Mouse (Mus musculus) CH12.LX (cell line): Measurements from ENCODE around the gene Lpin2. TPM values are rescaled to one million over a fixed set of nuclear protein-coding genes. Genes with fewer than 3 reads are reported as not detected.

Source experiments
- DNase-seq: peaks from one replicate; pipeline ENCODE4 v3.0.0-alpha.2; 2013; ENCODE audit errors: extremely low read depth
- H3K27ac ChIP-seq: 2 replicates; pipeline ENCODE4 v1.5.1; 2012; ENCODE audit warnings: low read depth, mild to moderate bottlenecking, control low read depth, moderate library complexity; ENCODE audit not compliant: insufficient read depth
- H3K27me3 ChIP-seq: replicated peaks from 2 replicates; pipeline ENCODE3; 2012; ENCODE audit warnings: inconsistent platforms
- H3K36me3 ChIP-seq, 2 experiments: replicated peaks in 1 of 2; 2 replicates each; pipeline versions ENCODE3 to v1.6.1; 2012; ENCODE audit warnings: inconsistent platforms in 1 of 2, low read length in 1 of 2, mild to moderate bottlenecking in 1 of 2, mixed read lengths in 1 of 2, moderate library complexity in 1 of 2; ENCODE audit not compliant: control insufficient read depth in 1 of 2, insufficient read depth in 1 of 2
- H3K4me1 ChIP-seq, 2 experiments: 2 replicates each; pipeline ENCODE4 v1.6.1; 2012; ENCODE audit warnings: inconsistent platforms in 1 of 2, moderate library complexity in 1 of 2; ENCODE audit not compliant: insufficient read depth in 2 of 2, control insufficient read depth in 1 of 2
- H3K4me2 ChIP-seq: 2 replicates; pipeline ENCODE4 v1.6.1; 2012; ENCODE audit warnings: low read depth, mild to moderate bottlenecking, control low read depth; ENCODE audit not compliant: poor library complexity, insufficient read depth, severe bottlenecking
- H3K4me3 ChIP-seq, 3 experiments: fragments of 150-350 bp in 1 of 3; sonication (generic) in 1 of 3; replicated peaks in 1 of 3; 2 replicates each; pipeline versions ENCODE3 to v1.5.1; 2011 to 2012; ENCODE audit warnings: low read depth in 2 of 3, low read length in 2 of 3, mild to moderate bottlenecking in 2 of 3, moderate library complexity in 2 of 3, control low read depth in 1 of 3, improper control_type of control experiment in 1 of 3, inconsistent platforms in 1 of 3, mixed read lengths in 1 of 3; ENCODE audit not compliant: poor library complexity in 1 of 3
- H3K79me2 ChIP-seq: replicated peaks from 2 replicates; pipeline ENCODE4 v1.6.1; 2012; ENCODE audit warnings: mild to moderate bottlenecking, moderate library complexity; ENCODE audit not compliant: control insufficient read depth, poor library complexity, insufficient read depth, severe bottlenecking; ENCODE audit errors: extremely low read depth
- H3K9ac ChIP-seq: 2 replicates; pipeline ENCODE4 v1.6.1; 2012; ENCODE audit warnings: low read depth, mild to moderate bottlenecking, control low read depth, moderate library complexity; ENCODE audit not compliant: insufficient read depth
- H3K9me3 ChIP-seq: replicated peaks from 2 replicates; pipeline ENCODE3; 2012; ENCODE audit warnings: low read length, inconsistent platforms, mixed read lengths
- BHLHE40 ChIP-seq: IDR thresholded peaks from 2 replicates; pipeline ENCODE4 v1.6.1; 2011; ENCODE audit warnings: mild to moderate bottlenecking, low read depth, low read length, improper control_type of control experiment
- CHD1 ChIP-seq: IDR thresholded peaks from 2 replicates; pipeline ENCODE4 v1.6.1; 2012; ENCODE audit warnings: low read depth, low read length, improper control_type of control experiment, inconsistent platforms
- CTCF ChIP-seq, 2 experiments: IDR thresholded peaks in 1 of 2; conservative IDR thresholded peaks in 1 of 2; 2 replicates each; pipeline ENCODE4 v1.5.1; 2011 to 2012; ENCODE audit warnings: low read depth in 2 of 2, low read length in 2 of 2, improper control_type of control experiment in 1 of 2, inconsistent platforms in 1 of 2, mild to moderate bottlenecking in 1 of 2, moderate library complexity in 1 of 2
- E2F4 ChIP-seq: IDR thresholded peaks from 2 replicates; pipeline ENCODE4 v1.6.1; 2011; ENCODE audit warnings: low read depth, low read length, improper control_type of control experiment; ENCODE audit not compliant: insufficient replicate concordance
- ETS1 ChIP-seq: conservative IDR thresholded peaks from 2 replicates; pipeline ENCODE4 v1.6.1; 2012; ENCODE audit warnings: low read depth, mild to moderate bottlenecking, inconsistent platforms, low read length, improper control_type of control experiment, moderate library complexity
- JUN ChIP-seq: IDR thresholded peaks from 2 replicates; pipeline ENCODE4 v1.6.1; 2011; ENCODE audit warnings: low read depth, mild to moderate bottlenecking, low read length, improper control_type of control experiment, moderate library complexity; ENCODE audit not compliant: insufficient read depth
- MAFK ChIP-seq: IDR thresholded peaks from 2 replicates; pipeline ENCODE4 v1.6.1; 2011; ENCODE audit warnings: low read length, improper control_type of control experiment; ENCODE audit not compliant: insufficient replicate concordance
- MAX ChIP-seq: IDR thresholded peaks from 2 replicates; pipeline ENCODE4 v1.6.1; 2011; ENCODE audit warnings: low read length, improper control_type of control experiment
- MXI1 ChIP-seq: IDR thresholded peaks from 2 replicates; pipeline ENCODE4 v1.6.1; 2011; ENCODE audit warnings: mild to moderate bottlenecking, low read depth, low read length, improper control_type of control experiment
- NELFE ChIP-seq: IDR thresholded peaks from 2 replicates; pipeline ENCODE4 v1.6.1; 2011; ENCODE audit warnings: low read depth, low read length, improper control_type of control experiment
- NRF1 ChIP-seq: IDR thresholded peaks from 2 replicates; pipeline ENCODE4 v1.6.1; 2014; ENCODE audit warnings: low read depth, mild to moderate bottlenecking, inconsistent platforms, low read length, improper control_type of control experiment, moderate library complexity
- POLR2AphosphoS2 ChIP-seq: IDR thresholded peaks from 2 replicates; pipeline ENCODE4 v1.6.1; 2011; ENCODE audit warnings: low read depth, low read length, improper control_type of control experiment
- RAD21 ChIP-seq: IDR thresholded peaks from 2 replicates; pipeline ENCODE4 v1.6.1; 2011; ENCODE audit warnings: low read depth, mild to moderate bottlenecking, low read length, improper control_type of control experiment, moderate library complexity
- RCOR1 ChIP-seq: conservative IDR thresholded peaks from 2 replicates; pipeline ENCODE4 v1.6.1; 2012; ENCODE audit warnings: low read depth, mild to moderate bottlenecking, inconsistent platforms, low read length, improper control_type of control experiment
- SIN3A ChIP-seq: IDR thresholded peaks from 2 replicates; pipeline ENCODE4 v1.6.1; 2012; ENCODE audit warnings: low read length, improper control_type of control experiment, inconsistent platforms
- USF1 ChIP-seq: IDR thresholded peaks from 2 replicates; pipeline ENCODE4 v1.6.1; 2014; ENCODE audit warnings: low read depth, mild to moderate bottlenecking, inconsistent platforms, low read length, improper control_type of control experiment
- USF2 ChIP-seq: conservative IDR thresholded peaks from 2 replicates; pipeline ENCODE4 v1.6.1; 2011; ENCODE audit warnings: low read depth, low read length, improper control_type of control experiment
- ZC3H11A ChIP-seq: IDR thresholded peaks from 2 replicates; pipeline ENCODE4 v1.6.1; 2012; ENCODE audit warnings: low read depth, mild to moderate bottlenecking, inconsistent platforms, low read length, improper control_type of control experiment
- ZMIZ1 ChIP-seq: IDR thresholded peaks from 2 replicates; pipeline ENCODE4 v1.6.1; 2012; ENCODE audit warnings: low read depth, mild to moderate bottlenecking, inconsistent platforms, low read length, improper control_type of control experiment
- ZNF384 ChIP-seq: IDR thresholded peaks from 2 replicates; pipeline ENCODE4 v1.6.1; 2012; ENCODE audit warnings: low read depth, low read length, improper control_type of control experiment, inconsistent platforms
- dilution Hi-C: fragments of 300-500 bp; cut with MboI; formaldehyde crosslinking; loops from 2 replicates; pipeline ENCODE4 v1.14.3; 2020; ENCODE audit warnings: low sequenced_read_pairs; ENCODE audit not compliant: extremely low pct_unique_long_range_greater_than_20kb, extremely low pct_ligation_motif_present
- in situ Hi-C: fragments of 300-500 bp; cut with MboI; formaldehyde crosslinking; loops from 3 replicates; pipeline ENCODE4 v1.14.3; 2019; ENCODE audit warnings: low sequenced_read_pairs, low pct_ligation_motif_present, low pct_unique_long_range_greater_than_20kb, mixed read lengths
- polyA plus RNA-seq: library from polyadenylated mRNA; unstranded; fragments of >175 nt; gene quantifications from 2 replicates; pipeline ENCODE4 v1.2.1, GENCODE M21; 2012; ENCODE audit warnings: low read depth; ENCODE audit not compliant: insufficient read length
- total RNA-seq, 2 experiments: library from RNA; depleted of rRNA; stranded (reverse); fragments of 300-350 nt in 1 of 2; fragments of >200 nt in 1 of 2; gene quantifications; 2 replicates each; pipeline ENCODE4 v1.2.3; 2012 to 2014

Gene Lpin2
- total and polyA plus RNA-seq, 3 experiments, result 25.4 to 31.4 (median 28.1) TPM

GRCm38 (mm10) chr17:71268152-71268551 is 85.8 kb downstream of the Lpin2 start:
- no peak overlapping the region for H3K4me3 ChIP-seq
- no peak for DNase-seq
- no peak overlapping the region for H3K27ac ChIP-seq
- in situ Hi-C loops, result no loop called here
- no peak overlapping the region for H3K4me2 ChIP-seq
- no peak overlapping the region for H3K9ac ChIP-seq
- H3K36me3 ChIP-seq, result no peaks in the 10 kb centered on the region
- H3K79me2 ChIP-seq, result no peaks in the 10 kb centered on the region
- dilution Hi-C loops, result no loop called here
- TF ChIP-seq USF1, result no peak
- H3K4me1 ChIP-seq, result no peaks in the 10 kb centered on the region
- no peaks in the 10 kb centered on the region for H3K27me3 ChIP-seq
- no peaks in the 10 kb centered on the region for H3K9me3 ChIP-seq

- no peaks in the 10 kb centered on the region for H3K9me3 ChIP-seq
- no peak overlapping the region for H3K4me3 ChIP-seq
- no peak for TF ChIP-seq USF2
- TF ChIP-seq E2F4, result no peak
- no peak for TF ChIP-seq JUN
- no peak for TF ChIP-seq ZMIZ1
- TF ChIP-seq SIN3A, result no peak
- no peak for TF ChIP-seq NELFE
- no peak for TF ChIP-seq ETS1
- TF ChIP-seq MAFK, result no peak
- TF ChIP-seq RCOR1, result no peak
- TF ChIP-seq, all 38 proteins: peak for 0
- no peaks in the 10 kb centered on the region for H3K27me3 ChIP-seq
- no peak overlapping the region for H3K4me2 ChIP-seq
- H3K79me2 ChIP-seq, result no peaks in the 10 kb centered on the region
- no peak overlapping the region for H3K9ac ChIP-seq
- no peaks in the 10 kb centered on the region for H3K36me3 ChIP-seq
- DNase-seq, result no peak
- H3K4me1 ChIP-seq, result no peaks in the 10 kb centered on the region
- in situ Hi-C loops, result no loop called here
- no peak overlapping the region for H3K27ac ChIP-seq
- dilution Hi-C loops, result no loop called here
Observed at GRCm38 (mm10) chr17:71268599-71268998, 86.2 kb downstream of the Lpin2 start.

DNA sequence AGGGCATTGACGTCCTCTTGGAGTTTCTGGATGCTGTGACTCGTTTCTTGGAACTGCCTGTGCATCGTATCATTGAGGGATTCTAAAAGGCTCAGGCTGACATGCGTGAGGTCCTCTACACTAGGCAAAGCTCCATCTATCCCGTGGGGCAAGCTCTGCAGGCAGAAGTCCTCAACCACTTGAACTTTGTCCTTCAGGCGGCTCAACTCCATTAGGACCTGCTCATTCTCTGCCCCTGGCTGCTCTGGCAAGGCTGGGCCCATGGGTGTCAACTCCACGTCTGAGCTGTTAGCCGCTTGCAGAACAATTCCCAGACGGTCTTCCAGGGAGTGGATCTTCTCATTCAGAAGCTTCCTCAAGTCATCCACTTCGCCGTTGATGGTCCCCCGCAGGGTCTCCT is 91.5 kb downstream of the Lpin2 start:
- no peaks in the 10 kb centered on the region for H3K36me3 ChIP-seq

More for the DNA sequence above, 91.5 kb downstream of the Lpin2 start:
- Histone ChIP-seq H3K4me3 (no peak overlapping the region), H3K9me3 (no peaks in the 10 kb centered on the region), H3K9ac (no peak overlapping the region), H3K4me1 (no peaks in the 10 kb centered on the region), H3K79me2 (no peaks in the 10 kb centered on the region), H3K4me2 (no peak overlapping the region), H3K27me3 (no peaks in the 10 kb centered on the region), H3K27ac (no peak overlapping the region)
- in situ Hi-C loops (no loop called here), dilution Hi-C loops (no loop called here)
- no peak for DNase-seq
- TF ChIP-seq ZMIZ1 (no peak), MAX (no peak), ETS1 (no peak), BHLHE40 (no peak), RAD21 (no peak), NRF1 (no peak), ZNF384 (no peak), SIN3A (no peak), NELFE (no peak), MXI1 (no peak), CHD1 (no peak), POLR2AphosphoS2 (no peak), ZC3H11A (no peak), CTCF (conservative IDR thresholded peaks at IDR 0.05 in 1 of 2, IDR thresholded peaks at IDR 0.05 in 1 of 2; ENCODE audit: low read depth in 2 of 2, low read length in 2 of 2) (no peak)
